Mouse (Mus musculus): Measurements from ENCODE around the gene Irx4. TPM values are rescaled to one million over a fixed set of nuclear protein-coding genes. Genes with fewer than 3 reads are reported as not detected.

Irx4 gene
- polyA plus RNA-seq, 1 experiment from 2014 or later = 0.20 TPM

DNA sequence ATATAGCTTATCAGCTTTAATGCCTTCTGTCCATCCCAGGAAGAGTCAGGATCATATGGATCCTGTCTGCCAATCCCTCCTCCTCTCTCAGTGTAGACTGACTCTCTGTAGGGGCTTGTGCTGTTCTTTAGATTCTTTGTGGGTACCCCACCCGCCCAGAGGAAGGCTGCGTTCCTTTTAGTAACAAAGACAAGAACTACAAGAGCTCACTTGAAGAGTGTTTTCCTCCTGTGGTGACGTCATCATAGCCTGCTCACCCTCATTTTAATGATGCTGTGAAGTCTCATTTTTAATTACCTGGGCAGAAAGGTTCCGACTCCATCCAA is 45.8 kb downstream of the Irx4 start:
- WGBS = 54% methylated on average over 4 of the region's 4 CpGs
- ATAC-seq (ENCODE audit: low read depth) = no peak
- Histone ChIP-seq H3K36me3 (ENCODE audit: control insufficient read depth, insufficient read depth, low read length) (no peaks in the 10 kb centered on the region), H3K27ac (ENCODE audit: low read length) (no peak overlapping the region), H3K4me2 (ENCODE audit: low read depth, low read length) (no peak overlapping the region), H3K4me3 (ENCODE audit: low read length) (no peak overlapping the region), H3K27me3 (ENCODE audit: control insufficient read depth, insufficient read depth, low read depth, low read length) (no peaks in the 10 kb centered on the region), H3K4me1 (replicated peaks; ENCODE audit: control insufficient read depth, insufficient read depth, low read length) (no peaks in the 10 kb centered on the region), H3K9ac (ENCODE audit: low read length) (no peak overlapping the region), H3K9me3 (ENCODE audit: control insufficient read depth, low read length) (no peaks in the 10 kb centered on the region)

DNA sequence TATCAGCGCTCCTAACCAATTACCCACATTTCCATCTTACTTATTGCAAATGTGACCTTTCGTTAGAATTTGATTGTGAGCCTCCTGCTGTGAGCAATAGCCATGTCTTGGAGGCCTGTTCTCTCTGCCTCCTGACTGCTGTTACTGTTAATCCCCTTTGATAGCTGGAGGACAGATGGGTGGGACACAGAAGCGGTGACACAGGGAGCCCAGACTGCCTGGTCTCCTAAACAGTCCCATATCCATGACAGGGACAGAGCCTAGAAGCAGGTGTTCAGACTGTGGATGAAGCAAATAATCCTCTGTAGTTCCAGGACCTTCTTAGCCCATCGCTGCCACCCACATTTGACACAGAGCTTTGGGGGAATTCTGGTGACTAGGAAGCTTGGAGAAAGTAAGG is 46.2 kb downstream of the Irx4 start:
- 75% methylated on average over 4 of the region's 4 CpGs for WGBS
- H3K27ac ChIP-seq (ENCODE audit: low read length) = no peak overlapping the region
- H3K27me3 ChIP-seq (ENCODE audit: control insufficient read depth, insufficient read depth, low read depth, low read length) = no peaks in the 10 kb centered on the region
- H3K9ac ChIP-seq (ENCODE audit: low read length) = no peak overlapping the region
- no peak overlapping the region for H3K4me3 ChIP-seq (ENCODE audit: low read length)
- H3K36me3 ChIP-seq (ENCODE audit: control insufficient read depth, insufficient read depth, low read length) = no peaks in the 10 kb centered on the region
- H3K9me3 ChIP-seq (ENCODE audit: control insufficient read depth, low read length) = no peaks in the 10 kb centered on the region
- H3K4me1 ChIP-seq (replicated peaks; ENCODE audit: control insufficient read depth, insufficient read depth, low read length) = no peaks in the 10 kb centered on the region
- H3K4me2 ChIP-seq (ENCODE audit: low read depth, low read length) = no peak overlapping the region
- no peak for ATAC-seq (ENCODE audit: low read depth)

DNA sequence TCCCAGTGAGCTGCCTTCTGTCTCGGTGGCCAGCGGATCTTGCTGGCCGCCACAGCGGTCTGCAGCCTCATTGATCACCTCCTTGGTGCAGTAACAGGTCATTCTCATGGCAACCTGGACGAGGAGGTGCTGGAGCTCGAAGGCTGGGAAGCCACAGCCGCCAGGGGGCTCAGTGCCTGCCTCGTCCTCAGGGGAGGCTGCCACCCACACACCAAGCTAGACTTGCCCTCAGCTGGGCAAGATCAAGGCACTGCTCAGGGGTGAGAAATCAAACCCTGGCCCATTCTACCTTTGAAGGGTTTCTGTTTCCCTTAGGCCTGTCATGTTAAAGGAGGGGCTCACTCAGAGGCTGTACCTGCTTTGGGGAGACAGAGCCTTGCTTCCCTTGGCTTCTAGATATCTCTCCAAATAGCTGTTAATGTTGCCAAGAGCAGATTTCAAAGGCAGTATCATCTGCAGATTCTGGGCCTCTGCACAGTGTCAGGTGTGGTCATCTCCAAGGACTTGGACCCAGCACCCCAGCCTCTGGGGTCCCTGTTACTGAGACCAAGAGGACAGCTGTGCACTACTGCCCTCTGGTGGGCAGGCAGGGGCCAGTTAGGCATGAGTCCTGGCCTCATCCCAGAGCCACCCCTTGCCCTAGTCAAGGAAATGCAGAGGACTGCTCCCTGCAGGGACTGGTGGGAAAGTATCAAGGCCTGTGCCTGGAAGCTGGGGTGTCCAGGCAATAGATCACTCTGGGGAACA is 50.1 kb downstream of the Irx4 start:
- WGBS = 12% methylated on average over 8 of the region's 8 CpGs
- Histone ChIP-seq H3K9ac (ENCODE audit: low read length) (no peak overlapping the region), H3K9me3 (ENCODE audit: control insufficient read depth, low read length) (no peaks in the 10 kb centered on the region), H3K27ac (ENCODE audit: low read length) (no peak overlapping the region), H3K4me1 (replicated peaks; ENCODE audit: control insufficient read depth, insufficient read depth, low read length) (no peaks in the 10 kb centered on the region), H3K4me2 (ENCODE audit: low read depth, low read length) (no peak overlapping the region), H3K36me3 (ENCODE audit: control insufficient read depth, insufficient read depth, low read length) (no peaks in the 10 kb centered on the region), H3K4me3 (ENCODE audit: low read length) (no peak overlapping the region), H3K27me3 (ENCODE audit: control insufficient read depth, insufficient read depth, low read depth, low read length) (no peaks in the 10 kb centered on the region)
- ATAC-seq (ENCODE audit: low read depth) = peak; percentile 67

Other genes with a start within 250 kb of the Irx4 start
- 122 and 124 TPM in 2 replicates for gene Mrpl36, start 68.0 kb downstream of the Irx4 start, polyA plus RNA-seq (2015; fragmentation: Nextera tagmentation; extraction: Ambion mirVana)
- gene Ndufs6, start 68.1 kb downstream of the Irx4 start, polyA plus RNA-seq (2015; fragmentation: Nextera tagmentation; extraction: Ambion mirVana) = 403 and 405 TPM in 2 replicates
- 119 and 140 TPM in 2 replicates for gene Lpcat1, start 206.7 kb downstream of the Irx4 start, polyA plus RNA-seq (2015; fragmentation: Nextera tagmentation; extraction: Ambion mirVana)